ENCODE assay signal across 23 mouse cellular contexts in the genomic region with DNA sequence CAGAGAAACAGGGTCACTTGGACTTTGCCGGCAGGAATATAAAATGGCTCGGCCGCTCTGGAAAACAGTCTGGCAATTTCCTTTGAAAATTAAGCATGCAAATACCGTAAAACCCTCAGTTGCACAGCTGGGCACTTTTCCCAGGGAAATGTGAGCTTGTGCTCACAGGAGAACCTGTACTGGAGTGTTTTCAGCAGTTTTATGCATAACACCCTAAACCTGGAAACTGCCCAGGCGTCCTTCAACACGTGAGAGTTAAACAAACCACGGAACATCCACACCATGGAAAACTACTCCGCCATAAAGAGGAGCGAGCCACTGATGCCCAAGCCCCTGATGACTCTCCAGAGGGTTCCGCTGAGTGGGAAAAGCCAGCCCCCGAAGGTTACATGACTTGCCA. TPM values are rescaled to one million over a fixed set of nuclear protein-coding genes. Genes with fewer than 3 reads are reported as not detected.
DNase-seq lines count a peak whose midpoint lies in the region; ATAC-seq and TF ChIP-seq lines count a peak whose summit lies in the region.
"Had no signal": no experiment of that assay in that cellular context is flagged by ENCODE, and none has a peak within 500 bp of the region (broad histone marks: within the 10 kb centered on the region; RNA-seq: fewer than 3 reads in every experiment).

No protein-coding gene starts in this region.

- H3K27me3 ChIP-seq in kidney, embryonic 14.5 days (ENCODE audit: control insufficient read depth, insufficient read depth, low read length) = no peaks in the 10 kb centered on the region
- H3K27me3 ChIP-seq: forebrain, embryonic 12.5 days; hindbrain, embryonic 15.5 days; liver, embryonic 13.5 days; Patski had no signal

- TF ChIP-seq POLR2A in lung, adult 2 months (IDR thresholded peaks at IDR 0.05; ENCODE audit: borderline replicate concordance, extremely low read depth, low read depth, low read length) = no peak

- 77% methylated on average over 11 of the region's 11 CpGs for WGBS in kidney, embryonic 14.5 days
- 59% methylated on average over 11 of the region's 11 CpGs for WGBS in lung, adult 2 months

- no peak overlapping the region for H3K27ac ChIP-seq in kidney, embryonic 14.5 days (ENCODE audit: low read depth, low read length)
- no peak overlapping the region for H3K27ac ChIP-seq in ES-E14 (ENCODE audit: insufficient read depth, low read depth, low read length, poor library complexity, severe bottlenecking)
- H3K27ac ChIP-seq: forebrain, embryonic 12.5 days; gastrocnemius, adult 2 months; heart, embryonic 13.5 days; hindbrain, embryonic 15.5 days; liver, embryonic 13.5 days; macrophage had no signal

- no peak overlapping the region for H3K9ac ChIP-seq in kidney, embryonic 14.5 days (ENCODE audit: low read depth, low read length)
- H3K9ac ChIP-seq in ES-E14 (ENCODE audit: insufficient read depth, low read depth, low read length, poor library complexity, severe bottlenecking) = peak overlapping the region; percentile 10; the same call in 1 of the 2 replicates
- H3K9ac ChIP-seq: forebrain, embryonic 12.5 days; heart, embryonic 13.5 days; hindbrain, embryonic 15.5 days; liver, embryonic 13.5 days had no signal

- no peaks in the 10 kb centered on the region for H3K4me1 ChIP-seq in kidney, embryonic 14.5 days (ENCODE audit: control insufficient read depth, insufficient read depth, low read length)
- peaks cover 3% of the 10 kb centered on the region; the same call in 1 of the 2 replicates for H3K4me1 ChIP-seq in lung, adult 2 months (ENCODE audit: control insufficient read depth, insufficient read depth, low read length)
- peaks cover 4 to 9% of the 10 kb centered on the region in 2 experiments; a peak in 3 of 4 replicates for H3K4me1 ChIP-seq in ES-E14 (ENCODE audit: control insufficient read depth in 2 of 2, insufficient read depth in 2 of 2, low read length in 2 of 2, poor library complexity in 1 of 2)
- H3K4me1 ChIP-seq: forebrain, embryonic 12.5 days; hindbrain, embryonic 15.5 days; liver, embryonic 13.5 days had no signal

- peak; percentile 25 for DNase-seq in kidney, adult 18-20 months
- peak; percentile 25 for DNase-seq in lung, adult 2 months
- no peak for DNase-seq in lung, postnatal 14 days
- DNase-seq in ES-E14 (ENCODE audit: low read depth, low spot score) = no peak
- peak; percentile 34 for DNase-seq in fibroblast of lung, adult 2 months (ENCODE audit: low read depth)
- DNase-seq in embryo, embryonic 11 days = no peak
- no peak for DNase-seq in cerebellum, postnatal 36 days
- DNase-seq: adrenal gland, postnatal 10 days; B cell, adult 2 months; cerebellum, adult 9-11 months; gastrocnemius, adult 2 months; heart, adult 18-20 months; liver, embryonic 13.5 days; retina, postnatal 1 day; thymus, postnatal 4 days had no signal

- no peak for TF ChIP-seq CTCF in lung, adult 2 months (IDR thresholded peaks at IDR 0.05; ENCODE audit: insufficient read depth, low read length)

- H3K4me2 ChIP-seq in kidney, embryonic 14.5 days (replicated peaks; ENCODE audit: low read depth, low read length) = no peak overlapping the region
- H3K4me2 ChIP-seq: forebrain, embryonic 12.5 days; heart, embryonic 13.5 days; hindbrain, embryonic 15.5 days; liver, embryonic 13.5 days; midbrain, embryonic 11.5 days had no signal

- in situ Hi-C loops in ES-E14 (cut with MboI; ENCODE audit: low sequenced_read_pairs in 2 of 2, unreplicated experiment in 2 of 2) = no loop called here

- H3K4me3 ChIP-seq in kidney, embryonic 14.5 days (ENCODE audit: low read length) = no peak overlapping the region
- H3K4me3 ChIP-seq in lung, adult 2 months (replicated peaks; ENCODE audit: extremely low read depth, low read depth, low read length) = no peak overlapping the region
- peak overlapping the region; percentile 17 to 36; a peak in 2 of 4 replicates for H3K4me3 ChIP-seq in ES-E14 (ENCODE audit: insufficient read depth in 1 of 2, low read depth in 1 of 2, low read length in 2 of 2, poor library complexity in 1 of 2, severe bottlenecking in 1 of 2)
- H3K4me3 ChIP-seq: forebrain, embryonic 12.5 days; gastrocnemius, adult 2 months; heart, embryonic 13.5 days; hindbrain, embryonic 15.5 days; liver, embryonic 13.5 days had no signal

- ATAC-seq in kidney, embryonic 14.5 days (ENCODE audit: low FRiP score, low TSS enrichment) = no peak
- ATAC-seq: intestine, postnatal 0 days; Patski had no signal

- no peaks in the 10 kb centered on the region; the same call in 1 of the 2 replicates for H3K9me3 ChIP-seq in kidney, embryonic 14.5 days (ENCODE audit: control insufficient read depth, low read length)
- H3K9me3 ChIP-seq in ES-E14 (ENCODE audit: control insufficient read depth, insufficient read depth, low read depth, low read length) = no peaks in the 10 kb centered on the region
- H3K9me3 ChIP-seq: forebrain, embryonic 12.5 days; heart, embryonic 13.5 days; hindbrain, embryonic 15.5 days; liver, embryonic 13.5 days had no signal

- H3K36me3 ChIP-seq in kidney, embryonic 14.5 days (ENCODE audit: control insufficient read depth, insufficient read depth, low read length) = no peaks in the 10 kb centered on the region
- H3K36me3 ChIP-seq in ES-E14 (ENCODE audit: control insufficient read depth, insufficient read depth, low read length, poor library complexity, severe bottlenecking) = no peaks in the 10 kb centered on the region
- H3K36me3 ChIP-seq: forebrain, embryonic 12.5 days; heart, embryonic 13.5 days; hindbrain, embryonic 15.5 days; liver, embryonic 13.5 days had no signal

TF ChIP-seq in ES-E14, 5 proteins besides CTCF, POLR2A, EP300 and RAD21:
- TF ChIP-seq MAFK (IDR thresholded peaks at IDR 0.05; ENCODE audit: insufficient read depth, low read depth, low read length) = no peak
- TF ChIP-seq ZNF384 (IDR thresholded peaks at IDR 0.05; ENCODE audit: low read depth, low read length) = no peak
- TF ChIP-seq CHD2 (IDR thresholded peaks at IDR 0.05; ENCODE audit: low read depth, low read length) = no peak

RNA-seq across cellular contexts. Expression of a gene that starts 9.8 kb away (rescaled TPM):
- polyA plus RNA-seq in kidney, embryonic 14.5 days (2014; fragmentation: Nextera tagmentation; extraction: Ambion mirVana) = 1.5 and 2.0 TPM in 2 replicates
- polyA plus RNA-seq in lung, adult 2 months (2012; rRNA removed) = 72.5 and 75.9 TPM in 2 replicates
- 171 and 233 TPM in 2 replicates for total RNA-seq in ES-E14 (2012; rRNA removed)

RNA-seq across cellular contexts. Expression of a gene that starts 34.1 kb away (rescaled TPM):
- 5.0 and 5.8 TPM in 2 replicates for polyA plus RNA-seq in kidney, embryonic 14.5 days (2014; fragmentation: Nextera tagmentation; extraction: Ambion mirVana)
- polyA plus RNA-seq in lung, adult 2 months (2012; rRNA removed) = 138 and 155 TPM in 2 replicates
- 9.5 and 12.1 TPM in 2 replicates for total RNA-seq in ES-E14 (2012; rRNA removed)

Comparison
In these comparisons a context has a peak if more than half of its experiments do, and no peak if none do; other contexts are left out.
1. DNase-seq: peak in kidney, adult 18-20 months (single experiment), lung, adult 2 months (single experiment) and fibroblast of lung, adult 2 months (single experiment); none in lung, postnatal 14 days (single experiment), ES-E14 (single experiment), embryo, embryonic 11 days (single experiment) and cerebellum, postnatal 36 days (0 of 2).
2. H3K4me3 ChIP-seq: peak in ES-E14 (2 of 2); none in kidney, embryonic 14.5 days (single experiment) and lung, adult 2 months (single experiment).
3. RNA of a gene that starts 9.8 kb away (polyA plus RNA-seq): 72.5 to 75.9 TPM in lung, adult 2 months; 1.5 to 2.0 TPM in kidney, embryonic 14.5 days; every median in the first group is over 10 times any median in the second.
4. RNA of a gene that starts 34.1 kb away (polyA plus RNA-seq): 138 to 155 TPM in lung, adult 2 months; 5.0 to 5.8 TPM in kidney, embryonic 14.5 days; every median in the first group is over 10 times any median in the second.